Comparison of ENCODE assay signal across 8 mouse cellular contexts in the genomic region with DNA sequence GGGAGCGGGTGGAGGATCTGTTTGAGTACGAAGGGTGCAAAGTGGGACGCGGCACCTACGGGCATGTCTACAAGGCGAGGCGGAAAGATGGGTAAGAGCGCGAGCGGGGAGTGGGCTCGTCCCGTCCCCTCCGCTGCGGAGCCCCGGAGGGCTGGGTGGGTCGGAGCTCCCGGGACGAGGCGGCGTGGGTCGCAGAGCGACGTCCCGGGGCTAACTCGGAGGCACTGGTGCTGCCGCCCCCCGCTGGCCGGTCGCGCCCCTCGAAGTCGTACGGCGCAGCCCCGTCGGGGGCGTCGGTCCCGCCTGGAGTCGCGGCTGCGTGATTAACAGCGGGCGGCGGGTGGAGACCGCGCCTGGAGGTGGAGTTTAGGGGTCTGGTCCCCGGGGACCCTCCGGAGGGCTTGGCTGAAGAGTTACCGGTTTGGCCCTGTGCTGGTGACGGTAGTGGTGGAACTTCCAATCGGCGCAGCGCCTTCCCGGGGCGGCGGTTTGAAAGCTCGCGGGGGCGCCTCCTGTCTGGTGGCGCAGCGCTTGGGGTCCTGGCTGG. TPM values are rescaled to one million over a fixed set of nuclear protein-coding genes. Genes with fewer than 3 reads are reported as not detected.
DNase-seq lines count a peak whose midpoint lies in the region; ATAC-seq and TF ChIP-seq lines count a peak whose summit lies in the region.

No protein-coding gene starts in this region.

- no peak for TF ChIP-seq POLR2A in kidney, adult 2 months (IDR thresholded peaks at IDR 0.05; ENCODE audit: low read depth, low read length)

- H3K9me3 ChIP-seq in liver, embryonic 13.5 days (replicated peaks), result no peaks in the 10 kb centered on the region

- no peaks in the 10 kb centered on the region for H3K27me3 ChIP-seq in kidney, adult 2 months (replicated peaks; ENCODE audit: control insufficient read depth, insufficient read depth, low read length)
- H3K27me3 ChIP-seq in liver, embryonic 13.5 days, result no peaks in the 10 kb centered on the region

- ATAC-seq in liver, embryonic 13.5 days (ENCODE audit: low read depth), result peak; percentile 1; the same call in 1 of the 2 replicates

- DNase-seq in spleen, adult 18-20 months, result peak; percentile 52 to 62
- DNase-seq in spleen, adult 12 weeks (ENCODE audit: low spot score), result no peak
- DNase-seq in embryo, embryonic 10 days (ENCODE audit: low spot score), result peak; percentile 71
- DNase-seq in heart, adult 11 months, result peak; percentile 99
- DNase-seq in kidney, adult 2 months, result peak; percentile 52
- peak; percentile 44 for DNase-seq in liver, embryonic 13.5 days
- DNase-seq in neural tube, embryonic 10.5 days (ENCODE audit: extremely low spot score, low spot score), result peak; percentile 77
- peak; percentile 62 to 66 for DNase-seq in thymus, postnatal 10 days (ENCODE audit: low spot score in 2 of 2)

- 0 out of 2 replicates have a peak, but pooled peaks have one; percentile 2 for TF ChIP-seq CTCF in kidney, adult 2 months (conservative IDR thresholded peaks at IDR 0.05; ENCODE audit: insufficient read depth, insufficient read length, low read depth, low read length)

- H3K36me3 ChIP-seq in kidney, adult 2 months (ENCODE audit: control insufficient read depth, insufficient read depth, low read length), result no peaks in the 10 kb centered on the region
- no peaks in the 10 kb centered on the region for H3K36me3 ChIP-seq in liver, embryonic 13.5 days

- peak overlapping the region; percentile 95 for H3K9ac ChIP-seq in liver, embryonic 13.5 days

- under 1% methylated on average over 61 of the region's 62 CpGs for WGBS in kidney, adult 2 months
- under 1% methylated on average over 53 of the region's 62 CpGs for WGBS in liver, embryonic 13.5 days (ENCODE audit: insufficient replicate concordance)

- H3K27ac ChIP-seq in kidney, adult 2 months (ENCODE audit: insufficient read depth, low read depth, low read length), result peak overlapping the region; percentile 27
- H3K27ac ChIP-seq in liver, embryonic 13.5 days, result peak overlapping the region; percentile 100

- peak overlapping the region; percentile 84 for H3K4me3 ChIP-seq in kidney, adult 2 months (ENCODE audit: insufficient read depth, low read depth, low read length)
- H3K4me3 ChIP-seq in liver, embryonic 13.5 days (replicated peaks), result peak overlapping the region; percentile 95

- H3K4me2 ChIP-seq in liver, embryonic 13.5 days, result peak overlapping the region; percentile 95

- no peaks in the 10 kb centered on the region for H3K4me1 ChIP-seq in kidney, adult 2 months (ENCODE audit: control insufficient read depth, insufficient read depth, low read length)
- H3K4me1 ChIP-seq in liver, embryonic 13.5 days (replicated peaks), result peaks cover 27% of the 10 kb centered on the region

RNA-seq across cellular contexts. Expression of a gene that starts 10.3 kb away (rescaled TPM):
- polyA plus RNA-seq in kidney, adult 2 months (2012; rRNA removed), result 6.6 and 6.8 TPM in 2 replicates
- polyA plus RNA-seq in liver, embryonic 13.5 days (2015; fragmentation: Nextera tagmentation; extraction: Ambion mirVana), result 2.6 and 3.0 TPM in 2 replicates

RNA-seq across cellular contexts. Expression of a gene that starts 47.7 kb away (rescaled TPM):
- polyA plus RNA-seq in kidney, adult 2 months (2012; rRNA removed), result 12.8 and 18.4 TPM in 2 replicates
- polyA plus RNA-seq in liver, embryonic 13.5 days (2015; fragmentation: Nextera tagmentation; extraction: Ambion mirVana), result 58.0 and 79.3 TPM in 2 replicates
